Mouse (Mus musculus): Measurements from ENCODE around the gene Auts2.

Auts2 gene

GRCm38 (mm10) chr5:131774792-131775191 is 768.4 kb downstream of the Auts2 start:
- DNase-seq, result no peak

DNA sequence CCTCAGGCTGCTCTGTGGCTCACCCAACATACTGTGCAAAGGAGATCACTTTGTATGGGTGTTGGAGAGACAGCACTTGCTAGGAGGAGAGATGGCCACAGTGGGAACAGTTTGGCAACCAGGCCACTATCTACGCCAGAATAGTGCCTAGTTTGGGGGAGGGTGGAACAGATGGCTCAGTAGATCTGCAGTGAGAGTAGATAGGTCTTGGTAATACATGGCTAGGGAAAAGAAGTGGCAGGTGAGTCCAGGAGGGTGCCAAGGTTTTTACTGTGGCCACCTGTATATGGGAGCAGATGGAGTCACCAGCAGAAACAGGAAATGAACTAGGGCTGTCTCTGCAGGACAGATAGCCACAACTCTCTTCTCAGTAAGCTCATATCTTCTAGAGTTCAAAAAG is 770.5 kb downstream of the Auts2 start:
- peak; percentile 14 for DNase-seq

DNA sequence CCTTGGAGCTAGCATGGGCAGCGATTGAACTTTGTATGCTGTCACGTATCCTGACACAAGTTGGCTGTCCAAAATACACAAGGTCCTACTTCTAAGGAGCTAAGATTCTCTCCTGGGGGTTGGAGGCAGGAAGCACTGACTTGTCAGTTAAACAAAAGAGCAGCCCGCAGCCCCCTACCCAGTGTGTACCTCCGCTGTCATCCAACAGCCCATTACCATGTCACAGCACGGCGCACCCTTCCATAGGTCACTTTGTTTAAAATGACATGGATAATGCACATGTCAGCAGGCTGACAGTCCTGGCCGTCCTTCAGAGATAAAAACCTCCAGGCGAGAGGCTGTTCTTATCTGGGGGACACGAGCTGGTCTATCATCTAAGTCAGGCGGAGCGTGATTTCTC is 773.9 kb downstream of the Auts2 start:
- no peak for DNase-seq

- no peak for DNase-seq
These were observed 775.4 kb downstream of the Auts2 start for GRCm38 (mm10) chr5:131767699-131768264.

DNA sequence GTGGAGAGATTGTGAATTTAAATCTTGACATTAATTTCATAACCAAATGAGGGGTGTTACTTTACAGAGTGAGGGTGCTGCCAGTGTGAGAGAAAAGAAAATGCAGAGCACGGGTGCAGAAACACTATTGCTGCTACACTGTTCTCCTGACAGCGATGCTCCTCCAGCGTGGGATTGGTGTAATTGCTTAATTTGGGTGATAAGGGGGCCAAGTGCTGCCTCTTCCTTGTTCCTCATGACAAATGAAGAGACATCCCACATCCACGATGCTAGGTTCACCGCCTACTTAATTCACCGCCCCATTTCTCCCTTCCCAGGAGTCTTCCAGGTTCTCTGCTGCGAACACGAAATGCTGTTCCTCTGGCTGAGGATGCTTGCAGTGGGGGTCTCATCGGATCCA is 776.0 kb downstream of the Auts2 start:
- peak; percentile 59 for DNase-seq

DNA sequence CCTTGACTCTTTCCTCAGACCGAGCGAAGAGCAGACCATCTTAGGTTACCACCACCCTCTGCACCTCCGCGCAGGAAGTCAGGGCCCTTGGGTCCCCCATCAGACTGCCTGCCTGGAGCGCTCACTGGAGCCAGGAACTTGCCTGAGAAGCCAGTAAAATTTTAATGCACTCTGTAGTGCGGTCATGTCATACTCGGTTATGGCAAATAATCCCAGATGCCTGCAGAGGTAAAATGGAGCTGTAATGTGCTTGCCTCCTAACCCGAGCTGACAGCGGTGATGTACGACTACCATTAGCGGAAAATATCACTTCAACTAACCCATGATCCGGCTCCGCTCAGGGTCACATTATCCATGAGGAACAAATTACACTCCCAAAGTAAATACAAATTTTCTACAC is 783.7 kb downstream of the Auts2 start:
- no peak for DNase-seq

DNA sequence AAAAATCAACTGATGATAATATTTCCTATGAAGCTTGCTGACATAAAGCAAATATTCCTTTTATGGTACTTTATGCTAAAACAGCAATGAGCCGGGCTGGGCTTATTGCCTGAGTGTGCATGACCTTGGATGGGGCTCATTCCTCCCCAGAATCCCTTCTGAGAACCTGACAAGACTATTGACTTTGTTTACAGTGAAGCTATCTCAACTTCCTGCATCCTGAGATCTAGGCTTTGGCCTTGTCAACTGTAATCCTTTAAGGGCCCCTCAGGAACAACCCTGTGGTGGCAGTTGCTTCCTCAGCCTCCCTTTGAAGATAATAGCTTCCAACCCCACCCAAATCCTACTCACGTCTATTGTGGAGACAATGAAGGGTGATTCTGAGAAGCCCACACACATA is 792.8 kb downstream of the Auts2 start:
- DNase-seq, result no peak

DNA sequence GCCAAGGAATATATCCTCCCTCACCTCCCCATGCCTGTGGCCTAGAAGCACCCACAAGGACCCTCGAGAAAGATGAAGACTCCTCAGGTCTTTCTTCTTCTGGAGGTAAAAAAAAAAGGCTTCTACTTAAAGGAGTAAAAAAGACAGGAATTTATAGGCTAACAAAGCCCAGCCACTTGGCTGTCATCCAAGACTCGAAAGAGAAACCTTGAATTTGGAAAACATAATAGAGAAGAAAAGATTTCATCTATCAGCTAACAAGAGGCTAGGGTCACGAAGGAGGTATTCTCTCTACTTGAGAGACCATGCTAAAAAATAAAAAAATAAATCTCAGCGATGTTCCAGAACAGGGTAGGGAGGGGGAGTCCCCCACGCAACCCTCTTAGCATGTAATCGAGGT is 793.9 kb downstream of the Auts2 start:
- DNase-seq, result no peak

DNA sequence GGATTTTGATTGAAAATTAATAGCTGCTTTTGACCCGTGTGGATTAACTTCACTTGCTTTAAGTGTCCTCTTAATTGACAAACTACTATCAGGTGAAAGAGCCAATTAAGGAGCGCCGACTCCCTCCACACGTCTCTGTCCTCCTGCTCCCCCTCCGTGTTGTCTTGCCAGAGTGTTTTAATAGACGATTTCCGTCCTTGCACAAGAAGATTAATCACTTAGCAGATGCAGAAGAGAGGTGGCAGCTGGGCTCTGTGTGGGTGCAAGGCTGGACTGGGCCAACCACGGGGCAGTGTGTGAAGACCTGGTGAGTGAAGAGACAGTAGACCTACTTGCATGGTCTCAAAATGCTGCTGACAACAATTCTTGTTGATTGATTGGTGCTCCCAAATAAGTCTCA is 800.1 kb downstream of the Auts2 start:
- no peak for DNase-seq

- DNase-seq, result no peak
These were observed 805.7 kb downstream of the Auts2 start for GRCm38 (mm10) chr5:131737476-131737875.

- no peak for DNase-seq
These were observed 809.9 kb downstream of the Auts2 start for GRCm38 (mm10) chr5:131733324-131733660.

GRCm38 (mm10) chr5:131732631-131733323 is 810.4 kb downstream of the Auts2 start:
- DNase-seq, result no peak

DNA sequence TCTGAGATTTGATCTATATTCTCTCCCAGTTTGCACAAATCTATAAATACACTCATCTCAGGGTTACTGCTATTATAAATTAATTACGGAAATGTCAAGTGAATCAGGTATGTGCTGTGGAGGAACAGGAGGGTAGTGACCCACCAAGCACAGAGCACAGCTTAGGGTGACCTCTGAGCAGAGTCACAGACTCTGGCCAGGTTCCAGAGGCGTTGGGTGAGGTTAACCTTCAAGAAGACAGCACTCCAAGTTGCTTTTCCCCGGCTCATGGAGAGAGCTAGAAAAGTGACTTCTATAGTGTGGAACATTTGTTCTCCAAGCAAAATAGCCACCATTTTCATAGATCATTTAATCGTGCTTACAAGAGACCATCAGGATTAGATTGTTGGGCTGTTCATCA is 813.7 kb downstream of the Auts2 start:
- no peak for DNase-seq

- no peak for DNase-seq
These were observed 815.2 kb downstream of the Auts2 start for GRCm38 (mm10) chr5:131727909-131728308.

DNA sequence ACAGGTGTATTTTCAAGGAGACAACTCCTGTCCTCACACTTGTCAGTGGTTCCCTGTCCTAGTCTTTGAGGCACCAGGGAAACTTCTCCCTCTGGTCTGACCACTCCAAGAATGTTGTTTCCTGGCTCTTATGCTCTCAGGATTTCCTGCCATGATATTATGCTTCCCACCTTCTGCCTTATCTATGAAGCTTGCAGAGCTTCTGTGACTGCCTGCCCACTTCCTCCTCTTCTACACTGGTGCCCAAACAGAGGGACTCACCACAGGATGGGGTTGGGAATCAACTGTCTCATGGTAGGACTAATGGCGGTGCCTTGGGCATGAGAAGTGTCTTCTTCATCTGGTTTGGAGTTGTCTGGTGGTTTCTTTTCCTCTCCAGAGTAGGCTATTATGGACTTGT is 818.6 kb downstream of the Auts2 start:
- no peak for DNase-seq

DNA sequence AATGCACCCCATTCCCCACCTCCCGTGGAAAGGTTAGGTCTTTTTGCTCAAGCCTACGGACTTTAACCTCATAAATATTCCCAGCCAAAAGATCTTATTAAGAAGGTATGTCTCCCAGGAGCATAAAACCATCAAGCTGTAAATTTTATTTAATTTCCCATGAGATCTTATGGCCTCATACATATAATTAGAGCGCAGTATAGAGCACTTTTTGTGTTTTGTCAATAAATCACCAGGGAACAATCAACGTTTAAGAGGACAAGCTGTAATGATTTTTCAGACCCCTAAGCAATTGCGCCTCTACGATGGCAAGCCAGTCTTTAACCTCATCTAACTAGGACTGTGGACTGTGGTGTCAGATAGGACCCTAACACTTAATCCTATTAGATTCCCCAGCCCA is 820.4 kb downstream of the Auts2 start:
- no peak for DNase-seq

DNA sequence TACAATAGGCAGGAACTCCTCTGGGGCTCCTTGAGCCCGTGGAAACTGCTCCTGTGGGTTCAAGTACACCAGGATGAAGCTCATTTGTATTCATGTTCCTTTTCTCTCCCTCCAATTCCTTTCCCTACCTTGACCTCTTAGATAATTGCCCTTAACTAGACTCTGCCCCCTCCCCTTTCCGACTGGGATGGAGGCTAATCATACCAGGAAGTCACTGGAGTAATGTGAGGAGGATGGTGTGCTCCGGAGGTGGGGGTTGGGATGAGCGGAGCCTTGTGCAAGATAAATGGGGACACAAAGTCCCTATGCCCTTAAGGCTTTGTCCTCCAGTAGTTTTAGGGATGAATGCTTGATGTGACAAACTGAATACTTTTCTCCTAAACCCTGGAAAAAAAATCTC is 820.8 kb downstream of the Auts2 start:
- no peak for DNase-seq

DNA sequence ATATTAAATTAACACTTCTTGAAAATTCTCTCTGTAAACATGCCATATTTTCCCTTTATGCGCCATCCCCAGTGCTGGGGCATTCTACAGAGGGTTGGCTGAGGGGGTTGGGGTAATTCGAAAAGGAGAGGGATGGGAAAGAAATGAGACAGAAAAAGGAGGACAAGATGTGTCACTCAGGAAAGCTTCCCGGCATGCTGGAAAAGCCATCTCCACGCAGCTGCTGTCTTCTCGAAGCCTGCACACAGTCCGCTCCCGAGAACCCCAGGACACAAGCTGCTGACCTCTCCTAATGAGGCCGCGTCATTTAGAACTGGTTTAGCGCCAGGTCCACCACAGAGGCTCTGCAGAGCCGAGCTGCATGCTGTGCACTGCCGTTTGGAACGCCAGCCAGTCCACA is 825.1 kb downstream of the Auts2 start:
- no peak for DNase-seq

DNA sequence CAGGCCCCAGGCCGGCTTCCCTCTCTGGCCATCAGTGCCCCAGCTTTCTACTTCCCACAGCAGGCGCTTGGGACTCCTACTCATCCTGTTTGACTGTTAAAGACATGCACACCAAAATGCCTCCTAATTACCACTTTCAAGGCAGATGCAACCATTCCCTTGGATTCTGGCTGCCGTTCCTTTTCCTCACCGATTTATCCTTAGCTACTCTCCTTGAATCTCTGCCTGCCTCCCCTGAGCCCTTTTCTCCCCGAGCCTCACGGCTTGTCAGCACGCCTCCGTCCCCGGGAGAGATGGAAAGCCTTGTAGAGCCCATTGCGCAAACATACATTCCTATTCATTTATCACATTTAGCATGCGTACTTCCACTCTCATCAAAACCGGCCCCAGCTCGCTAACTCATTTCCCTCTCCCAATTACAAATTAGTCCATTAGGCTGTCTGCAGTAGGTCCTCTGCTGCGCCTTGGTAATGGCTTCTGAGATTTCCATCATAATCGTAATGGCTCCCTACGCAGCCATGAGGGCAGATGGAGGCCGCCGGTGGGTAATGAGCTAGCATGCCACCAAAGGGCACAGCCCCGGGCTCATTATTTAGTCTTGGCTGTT is 825.7 kb downstream of the Auts2 start:
- DNase-seq, result no peak

GRCm38 (mm10) chr5:131714979-131715378 is 828.2 kb downstream of the Auts2 start:
- DNase-seq, result no peak

DNA sequence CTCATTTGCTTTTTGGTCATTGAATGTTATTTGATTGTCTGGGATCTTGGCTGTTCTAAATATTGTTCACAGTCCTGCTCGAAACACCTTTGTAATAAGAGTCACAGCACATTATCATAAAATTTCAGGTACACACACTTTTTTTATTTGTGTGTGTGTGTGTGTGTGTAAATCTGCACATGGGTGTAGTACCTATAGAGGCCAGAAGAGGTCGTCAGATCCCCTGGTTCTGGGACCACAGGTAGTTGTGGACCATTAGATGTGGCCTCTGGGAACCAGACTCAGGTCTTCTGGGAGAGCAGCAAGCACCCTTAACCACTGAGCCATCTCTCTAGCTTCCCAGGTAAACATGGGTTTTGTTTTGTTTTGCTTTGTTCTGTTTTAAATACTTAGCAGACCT is 830.7 kb downstream of the Auts2 start:
- DNase-seq, result no peak

DNA sequence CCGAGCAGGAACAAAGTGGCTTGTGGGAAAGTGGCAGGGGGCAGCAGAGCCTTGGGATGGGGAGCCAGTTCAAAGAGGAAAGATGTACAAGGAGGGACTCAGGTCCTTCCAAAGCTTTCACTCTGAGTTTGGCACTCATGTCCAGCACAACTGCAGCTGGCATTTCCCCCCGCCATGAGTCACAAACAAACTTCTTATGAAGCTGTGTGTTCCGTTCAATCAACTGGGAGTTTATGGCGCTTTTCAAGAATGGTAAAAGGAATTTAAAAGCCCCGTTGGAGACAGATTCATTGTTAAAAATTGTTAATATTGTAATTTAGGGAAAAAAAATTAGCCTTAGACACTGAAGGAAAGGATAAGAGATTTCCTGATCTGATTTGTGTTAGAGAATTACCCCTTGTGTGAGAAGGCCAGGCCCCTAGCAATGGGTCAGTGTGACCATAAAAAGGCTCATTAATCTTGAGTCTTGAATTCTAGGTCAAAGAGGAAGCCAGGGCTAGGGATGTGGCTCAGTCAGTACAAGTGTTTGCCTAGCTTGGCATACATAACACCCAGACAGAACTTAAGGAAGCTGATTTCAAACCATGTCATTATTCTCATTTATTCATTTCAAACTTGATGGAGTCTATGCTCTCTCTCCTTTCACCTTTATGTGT is 831.5 kb downstream of the Auts2 start:
- no peak for DNase-seq

GRCm38 (mm10) chr5:131710735-131711473 is 832.2 kb downstream of the Auts2 start:
- no peak for DNase-seq

DNA sequence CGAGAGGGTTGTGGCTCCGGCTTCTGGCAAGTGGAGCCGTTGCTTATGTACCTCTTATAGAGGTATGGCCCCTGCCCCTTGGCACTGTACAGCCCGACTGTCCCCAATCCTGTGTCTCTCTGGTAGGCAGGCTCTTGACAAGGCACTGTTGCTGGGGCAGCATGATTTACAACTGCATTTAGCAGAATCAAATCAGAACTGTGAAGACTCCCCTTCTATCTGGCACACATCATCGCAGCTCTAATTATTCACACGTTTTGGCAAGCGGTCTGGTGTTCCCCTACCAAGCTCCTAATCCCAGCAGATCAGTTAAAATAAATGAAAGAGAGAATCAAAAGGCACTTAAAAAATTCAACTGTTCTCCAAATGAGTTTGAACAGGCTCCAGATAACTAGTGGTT is 835.7 kb downstream of the Auts2 start:
- peak; percentile 86 for DNase-seq
